Mouse (Mus musculus) lung, adult 2 months (tissue): ENCODE data around the gene Stx1b. TPM values are rescaled to one million over a fixed set of nuclear protein-coding genes. Genes with fewer than 3 reads are reported as not detected.

ENCODE experiments used
- DNase-seq: peaks from one replicate; pipeline ENCODE4 v3.0.0; 2022
- H3K4me1 ChIP-seq: fragments of 200-500 bp; 2 replicates; pipeline ENCODE4 v1.6.1; 2011; ENCODE audit warnings: low read length; ENCODE audit not compliant: control insufficient read depth, insufficient read depth
- H3K4me3 ChIP-seq: fragments of 200-500 bp; replicated peaks from 2 replicates; pipeline ENCODE3; 2011; ENCODE audit warnings: low read depth, mild to moderate bottlenecking, control low read depth, low read length; ENCODE audit errors: extremely low read depth
- CTCF ChIP-seq: fragments of 200-500 bp; IDR thresholded peaks from 2 replicates; pipeline ENCODE4 v1.5.1; 2011; ENCODE audit warnings: mild to moderate bottlenecking, low read length, control low read depth; ENCODE audit not compliant: insufficient read depth
- POLR2A ChIP-seq: fragments of 200-500 bp; IDR thresholded peaks from 2 replicates; pipeline ENCODE4 v1.6.1; 2011; ENCODE audit warnings: low read depth, mild to moderate bottlenecking, control low read depth, low read length, borderline replicate concordance; ENCODE audit errors: extremely low read depth
- WGBS: fragments of 180-500 bp; shearing (Covaris S2); methylation state at CpG from one replicate; pipeline ENCODE4 v1.1.7; 2018; 5-methylcytosine and 5-hydroxymethylcytosine counted together
- polyA plus RNA-seq: library from polyadenylated mRNA; depleted of rRNA; stranded (reverse); fragments of >200 nt; gene quantifications from 2 replicates; pipeline ENCODE4 v1.2.3, GENCODE M21; 2012; rRNA removed

The Stx1b gene
- polyA plus RNA-seq, 1 experiment: 7.6 TPM

DNA sequence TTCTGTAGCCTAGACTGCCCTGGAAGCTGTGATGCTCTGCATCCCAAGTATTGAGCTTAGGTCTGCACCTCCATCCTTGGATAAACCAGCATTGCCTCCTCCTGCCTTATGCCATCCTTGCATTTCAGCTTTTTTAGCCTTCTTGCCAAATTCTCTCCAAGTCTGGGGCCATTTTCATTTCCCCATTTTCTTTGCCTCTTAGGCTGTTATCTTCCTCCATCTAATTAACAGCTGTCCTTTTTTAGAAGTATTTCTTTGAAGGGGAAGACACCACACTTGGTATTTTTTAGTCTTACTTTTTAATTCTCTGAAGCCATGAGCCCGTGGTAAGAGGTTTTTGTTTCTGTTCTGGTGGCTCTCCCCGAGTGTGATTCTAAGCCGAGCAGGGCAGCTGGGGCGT is 60.7 kb downstream of the Stx1b start:
- 0 out of 2 replicates have a peak, but pooled peaks cover 3% of the 10 kb centered on the region for H3K4me1 ChIP-seq
- TF ChIP-seq CTCF (no peak), POLR2A (no peak)
- WGBS: 82% methylated on average over 4 of the region's 4 CpGs
- H3K4me3 ChIP-seq: no peak overlapping the region
- no peak for DNase-seq

DNA sequence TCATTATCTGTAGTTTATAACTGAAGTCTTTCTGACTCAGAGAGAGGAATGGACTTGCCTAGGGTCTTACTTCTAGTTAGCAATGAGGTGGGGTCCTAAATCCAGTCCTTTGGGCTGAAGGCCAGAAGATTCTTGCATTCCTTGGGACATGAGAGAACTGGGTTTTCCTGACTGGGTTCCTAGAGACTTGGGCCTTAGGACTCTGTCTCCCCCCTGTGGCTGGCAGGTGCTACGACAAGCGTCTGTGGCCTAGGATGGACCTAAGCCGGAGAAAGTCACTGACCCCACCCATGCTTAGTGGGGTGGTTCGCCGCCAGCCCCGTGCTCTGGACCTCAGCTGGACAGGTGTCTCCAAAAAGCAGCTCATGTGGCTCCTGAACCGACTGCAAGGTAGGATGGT is 63.3 kb downstream of the Stx1b start:
- peak; percentile 73 for DNase-seq
- Histone ChIP-seq H3K4me1 (no peaks in the 10 kb centered on the region), H3K4me3 (no peak overlapping the region)
- 12% methylated on average over 7 of the region's 7 CpGs for WGBS
- TF ChIP-seq POLR2A: no peak
- peak; percentile 97 for TF ChIP-seq CTCF

- Histone ChIP-seq H3K4me1 (no peaks in the 10 kb centered on the region), H3K4me3 (no peak overlapping the region)
- 77% methylated on average over 3 of the region's 3 CpGs for WGBS
- DNase-seq: no peak
- no peak for TF ChIP-seq POLR2A
- no peak for TF ChIP-seq CTCF
These were observed 63.9 kb downstream of the Stx1b start for GRCm38 (mm10) chr7:127760478-127760877.

DNA sequence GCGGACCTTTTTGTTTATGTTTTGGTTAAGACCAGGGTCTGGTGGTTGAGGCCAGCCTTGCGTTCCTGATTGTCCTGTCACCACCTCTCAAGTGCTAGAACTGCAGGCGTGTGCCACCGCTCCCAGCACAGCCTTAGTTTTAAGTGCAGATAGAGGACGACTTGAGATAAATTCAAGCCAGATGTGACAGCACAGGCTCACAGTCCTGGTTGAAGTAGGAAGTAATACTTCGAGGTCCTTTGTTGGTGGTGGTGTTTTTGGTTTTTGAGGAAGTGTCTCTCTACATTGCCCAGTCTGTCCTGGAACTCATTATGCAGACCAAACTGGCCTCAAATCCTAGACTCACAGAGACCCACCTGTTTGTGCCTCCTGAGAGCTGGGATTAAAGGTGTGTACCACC is 64.6 kb downstream of the Stx1b start:
- TF ChIP-seq CTCF (no peak), POLR2A (no peak)
- no peak overlapping the region for H3K4me3 ChIP-seq

More for the DNA sequence above, 64.6 kb downstream of the Stx1b start:
- DNase-seq: no peak
- H3K4me1 ChIP-seq: no peaks in the 10 kb centered on the region
- 48% methylated on average over 6 of the region's 6 CpGs for WGBS

Other genes with a start within 250 kb of the Stx1b start
- 14.0 and 16.5 TPM in 2 replicates for gene Ccdc189, start 236.0 kb downstream of the Stx1b start, polyA plus RNA-seq
- gene Rnf40, start 235.8 kb downstream of the Stx1b start, polyA plus RNA-seq: 26.1 and 32.8 TPM in 2 replicates
- 13.9 and 15.4 TPM in 2 replicates for gene Zfp629, start 208.8 kb downstream of the Stx1b start, polyA plus RNA-seq
- gene Bcl7c, start 115.6 kb downstream of the Stx1b start, polyA plus RNA-seq: 22.0 and 26.8 TPM in 2 replicates
- gene Ctf1, start 111.8 kb downstream of the Stx1b start, polyA plus RNA-seq: 20.1 and 21.1 TPM in 2 replicates
- gene Ctf2, start 92.4 kb downstream of the Stx1b start, polyA plus RNA-seq: not detected in 2 replicates
- gene Fbxl19, start 80.0 kb downstream of the Stx1b start, polyA plus RNA-seq: 25.9 and 27.3 TPM in 2 replicates
- gene Orai3, start 54.7 kb downstream of the Stx1b start, polyA plus RNA-seq: 39.1 and 45.6 TPM in 2 replicates
- 10.8 and 15.6 TPM in 2 replicates for gene Setd1a, start 47.9 kb downstream of the Stx1b start, polyA plus RNA-seq
- not detected in 2 replicates for gene Gm49388, start 38.9 kb downstream of the Stx1b start, polyA plus RNA-seq
- 79.4 and 81.7 TPM in 2 replicates for gene Hsd3b7, start 23.9 kb downstream of the Stx1b start, polyA plus RNA-seq
- gene Stx4a, start 255 bp downstream of the Stx1b start, polyA plus RNA-seq: 63.5 and 77.9 TPM in 2 replicates
- 22.0 and 23.4 TPM in 2 replicates for gene Zfp646, start 51.7 kb upstream of the Stx1b start, polyA plus RNA-seq
- 6.0 and 6.7 TPM in 2 replicates for gene Zfp668, start 52.3 kb upstream of the Stx1b start, polyA plus RNA-seq
- 3.4 and 5.0 TPM in 2 replicates for gene Prss53, start 66.4 kb upstream of the Stx1b start, polyA plus RNA-seq
- gene Gm21974, start 70.9 kb upstream of the Stx1b start, polyA plus RNA-seq: not detected in 2 replicates
- gene Vkorc1, start 71.1 kb upstream of the Stx1b start, polyA plus RNA-seq: 176 and 201 TPM in 2 replicates
- gene Bckdk, start 79.5 kb upstream of the Stx1b start, polyA plus RNA-seq: 72.7 and 94.7 TPM in 2 replicates
- gene Kat8, start 88.0 kb upstream of the Stx1b start, polyA plus RNA-seq: 10.4 and 12.5 TPM in 2 replicates
- gene Prss8, start 105.6 kb upstream of the Stx1b start, polyA plus RNA-seq: 157 and 158 TPM in 2 replicates
- gene Prss36, start 122.2 kb upstream of the Stx1b start, polyA plus RNA-seq: 14.6 and 17.5 TPM in 2 replicates
- 221 and 299 TPM in 2 replicates for gene Fus, start 142.9 kb upstream of the Stx1b start, polyA plus RNA-seq
- gene Pycard, start 169.3 kb upstream of the Stx1b start, polyA plus RNA-seq: 28.0 and 66.7 TPM in 2 replicates
- gene Trim72, start 179.4 kb upstream of the Stx1b start, polyA plus RNA-seq: 5.1 and 15.4 TPM in 2 replicates
- 25.2 and 27.6 TPM in 2 replicates for gene Itgam, start 238.1 kb upstream of the Stx1b start, polyA plus RNA-seq
- 0.07 and 0.12 TPM in 2 replicates for gene Gm49368, start 238.1 kb upstream of the Stx1b start, polyA plus RNA-seq